Mouse (Mus musculus) layer of hippocampus, adult 8-10 months (tissue): ENCODE results near the gene Arl3. TPM values are rescaled to one million over a fixed set of nuclear protein-coding genes. Genes with fewer than 3 reads are reported as not detected.

ENCODE experiments used
- DNase-seq, 2 experiments: peaks; one replicate each; pipeline ENCODE4 v3.0.0; 2022; ENCODE audit warnings: low spot score in 2 of 2
- total RNA-seq, 4 experiments: library from RNA; stranded (reverse); gene quantifications; 2 replicates each; pipeline ENCODE4 v1.2.4; 2022

Gene Arl3
- total RNA-seq, 4 experiments from 2014 or later = 85.9 to 125 (median 103) TPM

- no peak for DNase-seq
These were observed 39.5 kb downstream of the Arl3 start for GRCm38 (mm10) chr19:46533525-46533924.

GRCm38 (mm10) chr19:46533066-46533465 is 39.9 kb downstream of the Arl3 start:
- no peak for DNase-seq

- no peak for DNase-seq
These were observed 40.8 kb downstream of the Arl3 start for GRCm38 (mm10) chr19:46532031-46532688.

- DNase-seq = no peak
These were observed 41.6 kb downstream of the Arl3 start for GRCm38 (mm10) chr19:46531071-46532030.

GRCm38 (mm10) chr19:46530449-46530990 is 42.5 kb downstream of the Arl3 start:
- no peak for DNase-seq

- DNase-seq = peak in 1 of 2 experiments; percentile 40
These were observed 43.2 kb downstream of the Arl3 start for GRCm38 (mm10) chr19:46529601-46530448.

- DNase-seq = peak in 1 of 2 experiments; percentile 62
These were observed 44.3 kb downstream of the Arl3 start for GRCm38 (mm10) chr19:46528529-46529213.

GRCm38 (mm10) chr19:46527632-46528528 is 45.1 kb downstream of the Arl3 start:
- DNase-seq = peak in 1 of 2 experiments; percentile 21

GRCm38 (mm10) chr19:46525691-46526631 is 47.0 kb downstream of the Arl3 start:
- DNase-seq = peak in 1 of 2 experiments; percentile 3

GRCm38 (mm10) chr19:46524601-46525321 is 48.2 kb downstream of the Arl3 start:
- DNase-seq = peak in 1 of 2 experiments; percentile 28

- no peak for DNase-seq
These were observed 48.9 kb downstream of the Arl3 start for GRCm38 (mm10) chr19:46524152-46524544.

- peak; percentile 77 to 80 for DNase-seq
These were observed 49.4 kb downstream of the Arl3 start for GRCm38 (mm10) chr19:46523480-46524151.

GRCm38 (mm10) chr19:46523131-46523479 is 49.9 kb downstream of the Arl3 start:
- no peak for DNase-seq

- no peak for DNase-seq
These were observed 50.5 kb downstream of the Arl3 start for GRCm38 (mm10) chr19:46522433-46523044.

GRCm38 (mm10) chr19:46521698-46522097 is 51.3 kb downstream of the Arl3 start:
- DNase-seq = no peak

- DNase-seq = peak in 1 of 2 experiments; percentile 8
These were observed 54.0 kb downstream of the Arl3 start for GRCm38 (mm10) chr19:46518828-46519621.
